Mouse (Mus musculus): ENCODE results near the gene Ciita. TPM values are rescaled to one million over a fixed set of nuclear protein-coding genes. Genes with fewer than 3 reads are reported as not detected.
A peak's percentile ranks its signal among the peaks of the same experiment; 100 is the strongest.

Ciita gene
- polyA plus RNA-seq, 1 experiment from 2014 or later, result 0.16 TPM

DNA sequence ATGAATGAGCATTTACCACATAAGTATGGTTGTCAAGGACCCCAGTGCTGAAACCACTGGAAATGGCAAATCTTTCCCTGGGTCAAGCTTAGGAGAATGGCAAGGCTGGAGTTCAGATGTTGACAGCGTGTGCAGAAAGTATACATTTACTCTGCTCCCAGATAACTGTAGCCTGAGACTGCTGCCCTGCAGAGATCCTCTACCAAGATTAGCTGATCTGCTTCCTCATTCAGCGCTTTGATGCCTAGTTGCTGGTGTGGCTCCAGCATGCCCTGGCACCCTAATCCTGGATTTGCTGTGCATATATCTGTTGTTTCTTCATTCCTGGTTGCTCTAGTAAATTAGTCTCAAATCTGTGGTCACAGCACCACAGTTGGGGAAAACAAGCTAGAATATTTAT is 74.0 kb downstream of the Ciita start:
- 55% methylated on average over 2 of the region's 2 CpGs for WGBS
- Histone ChIP-seq H3K9ac (ENCODE audit: low read length) (no peak overlapping the region), H3K4me1 (replicated peaks; ENCODE audit: control insufficient read depth, insufficient read depth) (no peaks in the 10 kb centered on the region), H3K27me3 (ENCODE audit: control insufficient read depth, insufficient read depth, low read length) (no peaks in the 10 kb centered on the region), H3K27ac (replicated peaks) (no peak overlapping the region), H3K4me2 (replicated peaks; ENCODE audit: low read depth) (no peak overlapping the region), H3K4me3 (ENCODE audit: low read depth, low read length) (no peak overlapping the region), H3K9me3 (ENCODE audit: control insufficient read depth, low read length) (no peaks in the 10 kb centered on the region), H3K36me3 (ENCODE audit: control insufficient read depth, insufficient read depth, low read length) (no peaks in the 10 kb centered on the region)
- TF ChIP-seq EP300 (optimal IDR thresholded peaks at IDR 0.05) (no peak), CTCF (IDR thresholded peaks at IDR 0.05; ENCODE audit: low read depth) (no peak)
- no peak for ATAC-seq (ENCODE audit: low FRiP score, low TSS enrichment)
- DNase-seq (ENCODE audit: low spot score), result no peak

DNA sequence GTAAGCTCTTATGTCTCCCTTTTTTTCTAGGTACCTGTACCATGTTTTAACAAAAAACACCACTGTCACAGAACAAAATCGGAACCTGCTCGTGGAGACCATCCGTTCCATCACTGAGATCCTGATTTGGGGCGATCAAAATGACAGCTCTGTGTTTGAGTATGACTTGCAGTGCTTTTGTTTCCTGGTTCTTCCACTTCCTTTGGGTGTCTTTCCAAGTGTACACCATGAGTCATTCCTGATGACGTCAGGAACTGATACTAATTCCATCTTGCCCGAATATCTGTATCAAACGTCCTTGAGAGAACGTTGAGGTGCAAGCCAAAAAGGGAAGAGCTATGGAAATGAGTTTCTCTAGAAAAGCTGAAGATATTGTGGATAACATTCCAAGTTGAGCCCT is 80.1 kb downstream of the Ciita start:
- TF ChIP-seq EP300 (optimal IDR thresholded peaks at IDR 0.05) (no peak), CTCF (IDR thresholded peaks at IDR 0.05; ENCODE audit: low read depth) (no peak)
- no peak for DNase-seq (ENCODE audit: low spot score)
- H3K9me3 ChIP-seq (ENCODE audit: control insufficient read depth, low read length), result no peaks in the 10 kb centered on the region
- H3K27ac ChIP-seq (replicated peaks), result no peak overlapping the region
- peaks cover 5% of the 10 kb centered on the region; the same call in 1 of the 2 replicates for H3K36me3 ChIP-seq (ENCODE audit: control insufficient read depth, insufficient read depth, low read length)
- no peak overlapping the region for H3K4me2 ChIP-seq (replicated peaks; ENCODE audit: low read depth)
- WGBS, result 68% methylated on average over 8 of the region's 8 CpGs
- H3K4me3 ChIP-seq (ENCODE audit: low read depth, low read length), result no peak overlapping the region
- ATAC-seq (ENCODE audit: low FRiP score, low TSS enrichment), result 0 out of 2 replicates have a peak, but pooled peaks have one; percentile 53
- no peaks in the 10 kb centered on the region for H3K4me1 ChIP-seq (replicated peaks; ENCODE audit: control insufficient read depth, insufficient read depth)
- H3K9ac ChIP-seq (ENCODE audit: low read length), result no peak overlapping the region
- no peaks in the 10 kb centered on the region for H3K27me3 ChIP-seq (ENCODE audit: control insufficient read depth, insufficient read depth, low read length)

DNA sequence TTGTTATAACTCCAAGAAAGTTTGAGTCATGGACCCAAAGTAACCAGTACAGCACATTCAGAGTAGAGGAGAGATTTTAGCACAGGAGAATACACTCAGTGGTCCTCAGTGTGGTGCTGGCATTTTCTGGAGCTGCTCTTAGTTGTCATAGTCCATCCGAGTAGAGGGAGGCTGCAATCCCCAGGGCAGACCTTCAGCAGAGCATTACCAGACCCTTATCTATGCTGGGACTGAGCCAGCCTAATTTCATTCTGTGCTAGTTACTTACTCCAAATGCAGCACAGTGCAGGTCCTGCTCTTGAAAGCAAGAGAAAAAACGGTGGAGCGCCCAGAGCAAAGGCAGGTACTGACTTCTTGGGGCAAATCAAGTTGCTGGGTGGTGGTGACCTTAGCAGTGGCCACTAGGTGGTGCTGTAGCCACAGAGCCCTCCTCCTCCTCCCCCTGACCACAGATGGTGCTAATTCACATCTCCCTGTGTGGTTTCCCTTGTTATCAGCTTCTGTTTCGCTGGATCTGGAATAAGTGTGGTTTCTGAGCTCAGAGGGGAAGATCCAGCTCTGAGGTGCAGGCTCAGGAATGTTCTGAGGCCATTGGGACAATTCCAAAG is 85.5 kb downstream of the Ciita start:
- no peak overlapping the region for H3K27ac ChIP-seq (replicated peaks)
- no peaks in the 10 kb centered on the region for H3K9me3 ChIP-seq (ENCODE audit: control insufficient read depth, low read length)
- DNase-seq (ENCODE audit: low spot score), result peak; percentile 79
- no peaks in the 10 kb centered on the region for H3K27me3 ChIP-seq (ENCODE audit: control insufficient read depth, insufficient read depth, low read length)
- no peak overlapping the region for H3K9ac ChIP-seq (ENCODE audit: low read length)
- 39% methylated on average over 4 of the region's 4 CpGs for WGBS
- no peaks in the 10 kb centered on the region for H3K4me1 ChIP-seq (replicated peaks; ENCODE audit: control insufficient read depth, insufficient read depth)
- no peak for TF ChIP-seq EP300 (optimal IDR thresholded peaks at IDR 0.05)
- peak; percentile 97 for TF ChIP-seq CTCF (IDR thresholded peaks at IDR 0.05; ENCODE audit: low read depth)
- no peak overlapping the region for H3K4me3 ChIP-seq (ENCODE audit: low read depth, low read length)
- peaks cover 8% of the 10 kb centered on the region for H3K36me3 ChIP-seq (ENCODE audit: control insufficient read depth, insufficient read depth, low read length)
- peak; percentile 89 for ATAC-seq (ENCODE audit: low FRiP score, low TSS enrichment)
- no peak overlapping the region for H3K4me2 ChIP-seq (replicated peaks; ENCODE audit: low read depth)

DNA sequence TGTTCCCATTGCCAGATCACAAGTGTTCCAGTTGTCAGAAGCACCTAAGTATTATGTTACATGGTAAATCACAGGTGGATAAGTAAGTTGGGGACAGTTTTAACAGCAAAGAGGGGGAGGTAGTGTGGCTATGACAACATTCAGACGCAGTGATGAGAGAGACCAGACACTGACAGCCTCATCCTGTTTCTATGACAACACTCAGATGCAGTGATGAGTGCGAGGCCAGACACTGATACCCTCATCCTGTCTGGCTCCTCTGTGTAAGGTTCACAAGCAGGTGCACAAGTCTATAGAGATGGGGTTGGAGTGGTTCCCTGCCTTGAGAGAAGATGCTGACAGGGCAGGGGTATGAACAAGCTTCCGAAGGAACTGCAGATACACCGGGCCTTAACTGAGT is 87.3 kb downstream of the Ciita start:
- no peak overlapping the region for H3K9ac ChIP-seq (ENCODE audit: low read length)
- no peaks in the 10 kb centered on the region for H3K27me3 ChIP-seq (ENCODE audit: control insufficient read depth, insufficient read depth, low read length)
- no peak overlapping the region for H3K27ac ChIP-seq (replicated peaks)
- no peak overlapping the region for H3K4me2 ChIP-seq (replicated peaks; ENCODE audit: low read depth)
- ATAC-seq (ENCODE audit: low FRiP score, low TSS enrichment) (no peak), DNase-seq (ENCODE audit: low spot score) (no peak)
- peaks cover 6% of the 10 kb centered on the region for H3K36me3 ChIP-seq (ENCODE audit: control insufficient read depth, insufficient read depth, low read length)
- no peaks in the 10 kb centered on the region for H3K4me1 ChIP-seq (replicated peaks; ENCODE audit: control insufficient read depth, insufficient read depth)
- WGBS, result 89% methylated on average over 4 of the region's 4 CpGs
- no peaks in the 10 kb centered on the region for H3K9me3 ChIP-seq (ENCODE audit: control insufficient read depth, low read length)
- no peak for TF ChIP-seq CTCF (IDR thresholded peaks at IDR 0.05; ENCODE audit: low read depth)
- no peak for TF ChIP-seq EP300 (optimal IDR thresholded peaks at IDR 0.05)
- no peak overlapping the region for H3K4me3 ChIP-seq (ENCODE audit: low read depth, low read length)

DNA sequence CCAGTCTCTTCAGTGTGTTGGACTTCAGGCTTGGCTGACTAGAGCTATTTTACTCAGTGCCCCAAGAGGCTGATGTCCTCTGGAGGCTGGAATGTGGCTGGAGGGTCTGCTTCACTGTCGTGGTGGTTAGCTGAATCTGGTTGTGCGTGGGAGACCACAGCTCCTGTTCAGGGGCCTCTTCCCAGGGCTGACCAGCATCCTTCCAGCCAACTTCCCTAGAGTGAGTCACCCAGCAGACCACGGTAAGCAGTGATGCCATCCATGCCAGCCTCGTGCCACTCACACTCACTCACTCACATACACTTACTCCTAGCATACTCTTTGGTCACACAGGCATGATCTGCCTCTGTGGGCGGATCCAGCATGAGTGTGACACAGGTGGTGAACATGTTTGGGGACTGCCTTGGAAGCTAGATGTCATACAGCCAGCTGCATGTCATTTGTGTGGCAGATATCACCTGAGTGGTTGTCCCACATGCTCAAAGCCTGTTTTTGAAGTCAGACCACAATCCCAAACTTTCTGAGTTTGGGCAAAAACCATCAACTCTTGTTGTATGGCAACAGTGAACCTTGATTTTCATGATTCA is 90.0 kb downstream of the Ciita start:
- Histone ChIP-seq H3K9me3 (ENCODE audit: control insufficient read depth, low read length) (no peaks in the 10 kb centered on the region), H3K36me3 (ENCODE audit: control insufficient read depth, insufficient read depth, low read length) (peaks cover 5% of the 10 kb centered on the region; the same call in 1 of the 2 replicates), H3K4me2 (replicated peaks; ENCODE audit: low read depth) (no peak overlapping the region), H3K27ac (replicated peaks) (no peak overlapping the region), H3K4me3 (ENCODE audit: low read depth, low read length) (no peak overlapping the region), H3K4me1 (replicated peaks; ENCODE audit: control insufficient read depth, insufficient read depth) (no peaks in the 10 kb centered on the region), H3K9ac (ENCODE audit: low read length) (no peak overlapping the region), H3K27me3 (ENCODE audit: control insufficient read depth, insufficient read depth, low read length) (no peaks in the 10 kb centered on the region)
- TF ChIP-seq CTCF (IDR thresholded peaks at IDR 0.05; ENCODE audit: low read depth) (no peak), EP300 (optimal IDR thresholded peaks at IDR 0.05) (no peak)
- DNase-seq (ENCODE audit: low spot score) (no peak), ATAC-seq (ENCODE audit: low FRiP score, low TSS enrichment) (no peak)
- 79% methylated on average over 5 of the region's 5 CpGs for WGBS

DNA sequence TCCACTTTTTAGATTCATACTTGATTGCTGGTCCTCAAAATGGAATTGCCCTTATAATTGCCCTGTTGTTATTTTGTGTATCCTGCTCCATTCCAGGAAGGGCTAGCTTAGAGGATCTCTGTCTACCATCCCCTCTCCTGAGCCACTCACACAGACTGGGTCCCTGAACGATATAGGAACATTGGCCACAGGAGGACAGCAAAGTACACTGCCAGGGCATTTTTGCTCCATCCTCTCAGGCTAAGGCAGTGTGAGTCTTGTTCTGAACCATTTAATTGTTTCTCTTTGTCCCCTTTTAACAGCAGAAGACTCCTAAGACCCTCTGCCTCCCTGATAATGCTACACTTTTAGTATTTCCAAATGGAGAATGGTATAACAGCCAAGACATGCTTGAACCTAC is 90.8 kb downstream of the Ciita start:
- no peak for TF ChIP-seq EP300 (optimal IDR thresholded peaks at IDR 0.05)
- peak; percentile 52 for TF ChIP-seq CTCF (IDR thresholded peaks at IDR 0.05; ENCODE audit: low read depth)
- H3K4me1 ChIP-seq (replicated peaks; ENCODE audit: control insufficient read depth, insufficient read depth), result no peaks in the 10 kb centered on the region
- H3K27ac ChIP-seq (replicated peaks), result no peak overlapping the region
- DNase-seq (ENCODE audit: low spot score) (no peak), ATAC-seq (ENCODE audit: low FRiP score, low TSS enrichment) (no peak)
- no peak overlapping the region for H3K4me3 ChIP-seq (ENCODE audit: low read depth, low read length)
- no peak overlapping the region for H3K9ac ChIP-seq (ENCODE audit: low read length)
- WGBS, result 67% methylated on average over 1 of the region's 1 CpGs
- no peak overlapping the region for H3K4me2 ChIP-seq (replicated peaks; ENCODE audit: low read depth)
- H3K27me3 ChIP-seq (ENCODE audit: control insufficient read depth, insufficient read depth, low read length), result no peaks in the 10 kb centered on the region
- no peaks in the 10 kb centered on the region for H3K9me3 ChIP-seq (ENCODE audit: control insufficient read depth, low read length)
- H3K36me3 ChIP-seq (ENCODE audit: control insufficient read depth, insufficient read depth, low read length), result peaks cover 5% of the 10 kb centered on the region; the same call in 1 of the 2 replicates

Measured in stomach, postnatal 0 days (tissue).